8 mouse cellular contexts compared by ENCODE assay signal in genomic region chr11:55389778-55390177, GRCm38 (mm10). TPM values are rescaled to one million over a fixed set of nuclear protein-coding genes. Genes with fewer than 3 reads are reported as not detected.
A peak's percentile ranks its signal among the peaks of the same experiment; 100 is the strongest.
DNase-seq lines count a peak whose midpoint lies in the region; ATAC-seq and TF ChIP-seq lines count a peak whose summit lies in the region.

No protein-coding gene starts in this region.

- no peak overlapping the region for H3K9ac ChIP-seq in hindbrain, embryonic 16.5 days (ENCODE audit: low read depth, low read length)

- peak; percentile 91 for TF ChIP-seq CTCF in layer of hippocampus, adult 2 months (conservative IDR thresholded peaks at IDR 0.05)

- ATAC-seq in hindbrain, embryonic 16.5 days, result no peak

- no peaks in the 10 kb centered on the region for H3K27me3 ChIP-seq in hindbrain, embryonic 10.5 days (ENCODE audit: insufficient read depth, poor library complexity, severe bottlenecking)
- no peaks in the 10 kb centered on the region; the same call in 1 of the 2 replicates for H3K27me3 ChIP-seq in hindbrain, embryonic 16.5 days (replicated peaks; ENCODE audit: control insufficient read depth, insufficient read depth, low read length)

- peak; percentile 71 for DNase-seq in hindbrain, embryonic 10.5 days (ENCODE audit: low spot score)
- DNase-seq in ES-CJ7 (ENCODE audit: low read depth, low spot score), result peak; percentile 85
- DNase-seq in cerebellum, adult 8-10 months, result peak; percentile 57
- peak; percentile 49 for DNase-seq in gastrocnemius, postnatal 25 days
- peak; percentile 45 to 68 for DNase-seq in layer of hippocampus, adult 2 months (ENCODE audit: low spot score in 2 of 2)
- DNase-seq in lung, postnatal 25 days (ENCODE audit: low spot score), result peak; percentile 63
- DNase-seq in thymus, postnatal 14 days, result peak; percentile 28

- no peak overlapping the region for H3K4me2 ChIP-seq in hindbrain, embryonic 16.5 days (ENCODE audit: low read length)

- H3K4me1 ChIP-seq in hindbrain, embryonic 10.5 days (replicated peaks), result peaks cover 13% of the 10 kb centered on the region
- H3K4me1 ChIP-seq in hindbrain, embryonic 16.5 days (ENCODE audit: control insufficient read depth, insufficient read depth, low read depth, low read length), result 0 out of 2 replicates have a peak, but pooled peaks cover 4% of the 10 kb centered on the region

- no peak overlapping the region for H3K27ac ChIP-seq in hindbrain, embryonic 10.5 days
- no peak overlapping the region for H3K27ac ChIP-seq in hindbrain, embryonic 16.5 days (ENCODE audit: low read depth, low read length)
- no peak overlapping the region for H3K27ac ChIP-seq in layer of hippocampus, adult 2 months

- H3K4me3 ChIP-seq in hindbrain, embryonic 10.5 days, result no peak overlapping the region
- H3K4me3 ChIP-seq in hindbrain, embryonic 16.5 days (ENCODE audit: low read length), result no peak overlapping the region
- H3K4me3 ChIP-seq in layer of hippocampus, adult 2 months, result no peak overlapping the region

- H3K9me3 ChIP-seq in hindbrain, embryonic 10.5 days, result no peaks in the 10 kb centered on the region
- no peaks in the 10 kb centered on the region for H3K9me3 ChIP-seq in hindbrain, embryonic 16.5 days (ENCODE audit: control insufficient read depth, low read length)

- H3K36me3 ChIP-seq in hindbrain, embryonic 10.5 days, result peaks cover 1% of the 10 kb centered on the region
- no peaks in the 10 kb centered on the region for H3K36me3 ChIP-seq in hindbrain, embryonic 16.5 days (ENCODE audit: control insufficient read depth, insufficient read depth, low read length)

- 4% methylated on average over 2 of the region's 2 CpGs for WGBS in hindbrain, embryonic 10.5 days
- WGBS in hindbrain, embryonic 16.5 days, result 2% methylated on average over 2 of the region's 2 CpGs

RNA-seq across cellular contexts. Expression of gene Sparc, which starts 33.2 kb away (rescaled TPM):
- 400 and 454 TPM in 2 replicates for polyA plus RNA-seq in hindbrain, embryonic 10.5 days (2016; fragmentation: Nextera tagmentation; extraction: Ambion mirVana)
- 616 and 724 TPM in 2 replicates for polyA plus RNA-seq in hindbrain, embryonic 16.5 days (2015; fragmentation: Nextera tagmentation; extraction: Ambion mirVana)
- 1,000 to 10,000 TPM in 1 of 2 experiments, 100 to 1,000 TPM in 1; 811 to 1,001 TPM for total RNA-seq in gastrocnemius, postnatal 25 days (2021)
- total RNA-seq in layer of hippocampus, adult 2 months (2021), result 100 to 1,000 TPM; 274 to 288 TPM

RNA-seq across cellular contexts. Expression of gene Fat2, which starts 53.4 kb away (rescaled TPM):
- polyA plus RNA-seq in hindbrain, embryonic 10.5 days (2016; fragmentation: Nextera tagmentation; extraction: Ambion mirVana), result 0.01 and 0.07 TPM in 2 replicates
- 0.36 and 0.45 TPM in 2 replicates for polyA plus RNA-seq in hindbrain, embryonic 16.5 days (2015; fragmentation: Nextera tagmentation; extraction: Ambion mirVana)
- under 1 TPM; 0.05 TPM for total RNA-seq in gastrocnemius, postnatal 25 days (2021)
- under 1 TPM; 0.25 to 0.61 TPM for total RNA-seq in layer of hippocampus, adult 2 months (2021)

Comparison
In these comparisons a context has a peak if more than half of its experiments do, and no peak if none do; other contexts are left out.
1. DNase-seq: peak in every context shown above with its lines; median percentile 85 in ES-CJ7; 71 in hindbrain, embryonic 10.5 days; 63 in lung, postnatal 25 days; 57 in cerebellum, adult 8-10 months; 56 in layer of hippocampus, adult 2 months; 49 in gastrocnemius, postnatal 25 days; 28 in thymus, postnatal 14 days.